Mouse (Mus musculus) gastrocnemius, postnatal 36 days (tissue): ENCODE measurements around the gene Clp1. TPM values are rescaled to one million over a fixed set of nuclear protein-coding genes. Genes with fewer than 3 reads are reported as not detected.
A peak's percentile ranks its signal among the peaks of the same experiment; 100 is the strongest.

Experiments used
- DNase-seq, 2 experiments: peaks; one replicate each; pipeline ENCODE4 v3.0.0; 2022
- intact Hi-C: fragments of 180-260 bp; cut with DNase I; formaldehyde crosslinking; loops from one replicate; pipeline ENCODE4 v1.15.1; 2025
- total RNA-seq, 2 experiments: library from RNA; stranded (reverse); gene quantifications; 2 replicates each; pipeline ENCODE4 v1.2.3; 2021

The Clp1 gene
- total RNA-seq, 2 experiments from 2014 or later: 2.8 to 3.6 TPM

- intact Hi-C loops: no loop called here
These were observed 11.4 kb downstream of the Clp1 start for GRCm38 (mm10) chr2:84715562-84716361.

DNA sequence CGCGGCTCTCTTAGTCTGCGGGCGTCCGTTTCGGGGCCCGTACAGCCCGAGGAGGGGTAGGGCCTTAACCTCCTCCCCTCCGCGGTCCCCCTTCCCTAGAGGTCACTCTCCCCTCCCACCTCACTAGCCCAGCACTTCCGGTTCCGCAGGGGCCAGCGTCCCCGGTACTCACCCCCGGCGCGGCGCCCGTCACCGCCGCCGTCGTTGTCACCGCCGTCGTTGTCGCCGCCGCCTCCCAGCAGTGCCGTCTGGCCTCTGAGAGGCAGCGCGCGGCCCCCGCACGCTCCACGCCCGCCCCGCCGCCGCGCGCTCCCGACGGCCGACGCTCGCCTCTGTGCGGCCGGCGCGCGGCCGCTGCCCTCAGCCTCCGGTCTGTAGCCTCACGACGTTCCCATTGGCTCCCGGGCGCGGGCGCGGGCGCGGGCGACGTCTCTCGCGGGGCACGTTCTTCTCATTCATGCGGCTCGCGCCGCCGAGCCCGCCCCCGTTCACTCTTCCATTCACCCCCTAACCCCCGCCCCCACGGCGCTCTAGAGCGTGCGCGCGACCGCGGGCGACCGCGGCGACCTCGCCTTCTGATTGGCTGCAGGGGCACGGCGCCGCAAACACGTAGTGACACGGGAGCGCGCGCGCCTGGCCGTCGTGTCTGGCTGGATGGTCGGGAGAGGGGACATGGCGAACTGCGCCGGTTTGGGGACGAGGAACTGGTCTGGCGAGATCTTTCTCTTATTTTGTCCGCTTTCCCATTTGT, 12.2 kb downstream of the Clp1 start, which contains the start of gene Zdhhc5:
Zdhhc5 (minus strand) TSS at position 370 of the 751 bp plus-strand sequence.
- intact Hi-C loops: loop anchor here (5.0 kb wide), 1 partner anchor 38 kb away; the partner anchor contains the start of genes Gm28635, Med19 and Tmx2
- peak; percentile 98 for DNase-seq

More at GRCm38 (mm10) chr2:84715562-84716361, 11.4 kb downstream of the Clp1 start:
- peak; percentile 53 to 73 for DNase-seq

GRCm38 (mm10) chr2:84714422-84714810, 12.7 kb downstream of the Clp1 start:
- no peak for DNase-seq
- intact Hi-C loops: loop anchor here (5.0 kb wide), 1 partner anchor 37 kb away; the partner anchor contains the start of genes Gm28635, Med19 and Tmx2

DNA sequence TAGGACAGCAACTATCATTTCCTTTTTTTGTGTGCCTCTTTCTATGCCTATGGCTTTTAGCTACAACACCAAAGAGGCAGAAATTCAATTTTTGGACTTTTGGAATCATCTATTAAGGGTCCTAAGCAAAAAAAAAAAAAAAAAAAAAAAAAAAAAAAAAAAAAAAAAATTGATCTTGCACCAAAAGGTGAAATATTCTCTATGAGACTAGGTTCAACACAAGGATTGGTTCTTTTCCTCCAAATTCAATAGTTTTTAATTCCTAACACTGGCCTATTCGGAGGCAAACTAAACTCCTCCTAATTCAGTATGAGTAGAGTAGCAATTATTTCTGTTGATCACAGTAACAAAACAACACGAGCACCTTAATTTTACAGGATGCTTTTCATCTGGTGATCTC, 15.3 kb downstream of the Clp1 start:
- intact Hi-C loops: loop anchor here (5.0 kb wide), 1 partner anchor 35 kb away; the partner anchor contains the start of genes Gm28635, Med19 and Tmx2
- DNase-seq: no peak

DNA sequence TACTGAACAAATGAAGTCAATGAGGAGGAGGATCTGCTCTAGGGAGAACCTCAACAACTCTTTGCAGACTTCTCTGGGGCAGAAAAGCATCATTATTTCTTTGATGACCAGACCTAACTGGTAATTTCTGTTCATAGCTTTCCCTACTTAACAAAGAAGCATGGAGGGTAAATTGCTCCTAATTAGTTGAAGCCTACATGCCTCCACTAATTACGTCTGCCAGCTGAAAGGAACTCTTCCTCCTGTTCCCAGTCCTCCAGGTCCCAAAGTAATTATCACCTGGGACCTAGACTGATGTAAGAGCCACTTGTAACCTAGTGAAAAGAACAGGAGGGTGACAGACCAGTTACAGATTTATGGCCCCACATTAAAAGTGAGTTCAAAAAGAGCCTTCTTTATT, 19.6 kb downstream of the Clp1 start:
- DNase-seq: no peak
- intact Hi-C loops: no loop called here

DNA sequence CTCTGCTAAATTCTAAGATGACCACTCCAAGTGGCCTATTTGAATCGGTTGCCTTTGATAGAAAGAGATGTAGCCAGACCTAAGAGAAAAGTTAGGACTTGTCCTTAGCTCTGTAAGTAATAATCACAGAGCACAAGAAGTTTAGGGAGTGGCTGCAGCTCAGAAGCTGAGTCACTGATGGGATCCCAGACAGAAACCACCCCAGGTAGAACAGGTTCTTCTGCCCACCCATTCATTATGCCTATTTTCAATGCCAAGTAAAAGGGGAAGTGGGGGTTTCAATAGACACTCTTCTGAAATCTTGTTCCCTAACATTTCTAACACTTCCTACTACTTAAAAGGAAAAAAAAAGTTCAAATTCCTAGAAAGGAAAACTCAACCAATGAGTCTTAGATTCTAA, 21.9 kb downstream of the Clp1 start:
- DNase-seq: no peak
- intact Hi-C loops: no loop called here

- intact Hi-C loops: no loop called here
These were observed 22.8 kb downstream of the Clp1 start for GRCm38 (mm10) chr2:84704329-84704728.

DNA sequence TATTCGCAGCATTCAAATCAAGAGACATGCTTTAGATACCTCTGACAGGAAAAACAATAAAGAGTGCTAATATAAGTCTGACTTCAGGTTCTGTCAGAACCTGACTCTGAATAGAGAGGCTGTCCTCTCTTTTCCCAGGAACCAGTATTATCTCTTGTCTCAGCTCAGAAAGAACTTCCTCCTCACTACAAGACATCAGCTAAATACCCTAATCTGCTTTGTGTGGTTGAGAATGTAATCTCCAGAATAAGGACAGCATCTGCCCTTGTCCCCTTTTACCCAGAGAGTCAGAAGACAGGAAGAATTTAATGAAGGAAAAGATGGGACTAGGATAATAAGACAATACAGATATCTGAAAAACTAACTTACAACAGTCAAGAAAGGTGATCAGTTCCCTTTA, 23.7 kb downstream of the Clp1 start:
- intact Hi-C loops: no loop called here
- no peak for DNase-seq

More at GRCm38 (mm10) chr2:84704329-84704728, 22.8 kb downstream of the Clp1 start:
- DNase-seq: no peak

- no peak for DNase-seq
- intact Hi-C loops: no loop called here
These were observed 32.0 kb downstream of the Clp1 start for GRCm38 (mm10) chr2:84695007-84695695.

- intact Hi-C loops: no loop called here
- no peak for DNase-seq
These were observed 37.1 kb downstream of the Clp1 start for GRCm38 (mm10) chr2:84690050-84690449.

DNA sequence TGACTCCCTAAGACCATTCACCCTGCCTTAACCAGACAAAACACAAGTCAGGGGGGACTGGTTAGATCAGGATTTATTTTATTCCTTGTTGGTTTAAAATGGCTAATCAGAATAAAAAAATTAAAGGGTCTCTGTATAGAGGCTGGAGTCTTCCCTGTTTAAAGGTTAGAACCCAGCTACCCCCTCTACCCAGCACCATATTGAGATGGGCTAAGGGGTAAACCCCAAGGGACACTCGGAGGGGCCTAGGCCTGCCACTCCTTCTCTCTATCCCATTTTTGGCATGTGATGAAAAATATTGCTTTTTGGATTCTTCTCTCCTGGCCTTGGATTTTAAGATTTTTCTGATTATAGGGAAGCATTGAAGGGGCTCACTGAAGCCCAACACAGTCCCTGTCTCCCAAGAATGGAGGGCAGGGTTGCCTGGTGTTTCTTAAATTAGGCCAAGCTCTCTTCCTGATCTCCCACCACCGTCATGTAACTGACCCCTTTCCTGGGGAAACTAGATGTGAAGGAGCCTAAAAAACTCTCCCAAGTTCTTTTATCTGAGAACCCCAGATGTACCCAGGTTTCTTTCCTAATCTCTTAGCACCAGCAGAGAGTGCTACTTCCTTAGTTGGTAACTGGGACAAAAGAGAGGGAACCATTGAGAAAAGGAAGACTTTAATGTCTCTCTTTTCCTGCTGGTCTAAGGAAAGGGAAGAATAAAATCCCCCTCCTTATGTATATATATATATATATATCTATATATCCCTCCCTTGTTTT, 38.9 kb downstream of the Clp1 start:
- DNase-seq: no peak
- intact Hi-C loops: no loop called here

- no peak for DNase-seq
- intact Hi-C loops: no loop called here
These were observed 44.5 kb downstream of the Clp1 start for GRCm38 (mm10) chr2:84682605-84683183.

DNA sequence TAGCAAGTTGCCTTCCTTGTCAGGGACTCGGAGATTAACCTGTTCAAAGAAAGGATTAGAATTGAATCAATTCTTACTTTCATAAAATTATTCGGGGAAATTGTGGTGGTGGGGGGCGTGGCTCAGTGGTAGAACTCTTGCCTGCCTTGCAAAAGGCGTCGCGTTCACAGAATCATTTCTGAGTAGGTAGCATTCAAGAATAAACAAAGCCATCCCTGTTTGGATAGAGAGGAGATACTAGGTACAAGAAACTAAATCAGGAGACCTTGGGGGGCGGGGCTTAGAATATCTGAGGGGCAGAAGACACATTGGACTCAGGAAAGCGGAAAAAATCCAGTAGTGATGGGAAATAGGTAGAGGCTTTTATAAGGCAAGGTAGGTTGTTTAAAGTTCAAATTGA, 48.1 kb downstream of the Clp1 start, which contains the start of gene Tmx2:
Tmx2 (minus strand) TSS at position 125 of the 400 bp plus-strand sequence.
- intact Hi-C loops: loop anchor here (5.0 kb wide), 1 partner anchor 33 kb away; no protein-coding TSS in a partner anchor
- DNase-seq: no peak

GRCm38 (mm10) chr2:84677968-84678880, 48.9 kb downstream of the Clp1 start, which contains the start of the genes Gm28635 and Med19:
Gene Gm28635, minus strand, starts transcription at chr2:84678041.
Gene Med19, plus strand, starts transcription at chr2:84678402.
- intact Hi-C loops: loop anchor here (5.0 kb wide), 1 partner anchor 34 kb away; no protein-coding TSS in a partner anchor
- DNase-seq: peak; percentile 69 to 89

DNA sequence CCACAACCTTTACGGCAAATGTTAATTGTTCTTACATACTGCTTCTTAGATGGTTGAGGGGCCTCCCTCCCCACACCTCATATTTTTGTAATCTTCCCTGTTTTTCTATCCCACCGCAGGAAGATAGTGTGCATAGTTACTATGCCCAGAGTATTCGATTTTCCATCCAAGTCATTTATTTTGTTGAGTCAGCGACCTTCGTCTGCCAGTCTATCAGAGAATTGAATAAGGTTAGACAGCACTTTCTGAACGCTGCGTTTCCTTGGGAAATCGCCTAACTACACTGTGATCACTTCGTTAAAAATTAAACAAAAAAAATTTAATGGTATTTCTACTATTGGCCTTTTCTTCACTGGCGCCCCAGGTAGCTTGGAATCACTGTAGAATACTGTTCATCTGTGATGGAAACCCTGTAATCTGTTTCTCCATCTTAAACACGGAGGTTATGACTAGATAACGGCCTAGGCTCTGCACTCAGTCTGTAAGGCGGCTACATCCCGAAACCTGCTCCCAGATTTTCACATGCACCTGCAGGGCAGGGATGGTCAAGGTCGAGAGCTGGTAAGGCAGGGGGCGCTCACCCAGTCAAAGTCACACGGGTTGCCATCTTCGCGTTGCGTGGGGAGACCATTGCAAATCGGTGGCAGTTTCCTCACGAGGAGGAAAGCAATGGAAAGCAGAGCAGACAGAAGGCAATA, 49.7 kb downstream of the Clp1 start:
- intact Hi-C loops: loop anchor here (5.0 kb wide), 1 partner anchor 35 kb away; no protein-coding TSS in a partner anchor
- no peak for DNase-seq
